Mouse (Mus musculus) lung, postnatal 10 days (tissue): ENCODE results near the gene Tcn2.
"Not testable (repeated sequence)": the region's sequence is repeated elsewhere in the genome, so short reads cannot be mapped to it uniquely, and the experiment has no call there.

Experiments used
- DNase-seq: peaks from one replicate; pipeline ENCODE4 v3.0.0; 2021

The Tcn2 gene

DNA sequence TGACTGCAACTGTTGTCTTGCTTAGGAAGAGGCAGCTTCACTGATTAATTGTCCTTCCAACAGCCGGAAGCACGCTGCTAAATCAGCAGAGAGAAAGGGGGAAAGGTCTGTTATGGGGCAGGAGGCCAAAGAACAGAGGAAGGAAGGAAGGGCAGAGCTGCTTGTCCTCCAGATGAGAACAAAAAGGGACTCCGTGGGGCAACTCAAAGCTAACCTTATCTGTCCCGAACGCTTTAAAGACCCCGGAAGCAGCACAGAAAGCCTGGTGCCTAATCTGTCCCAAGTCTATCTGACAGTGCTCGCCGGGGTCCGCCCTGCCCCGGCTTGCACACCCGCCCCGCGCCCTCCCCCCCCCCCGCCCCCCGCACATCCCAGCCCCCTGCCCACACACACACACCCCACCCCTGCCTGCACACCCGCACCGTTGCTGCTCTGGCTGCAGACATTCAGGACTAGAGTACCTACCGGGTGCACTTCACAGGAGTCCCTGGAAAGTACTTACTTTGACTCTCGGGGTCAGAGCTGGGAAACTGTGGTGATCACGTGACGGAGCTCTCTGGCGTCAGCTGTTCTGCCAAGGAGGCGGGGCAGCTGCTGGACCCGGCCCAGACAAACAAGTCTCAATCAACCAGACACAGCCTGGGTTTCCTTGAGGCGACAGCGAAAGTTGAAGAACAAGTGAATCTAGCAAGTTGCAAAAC, at the start of gene Tcn2:
Tcn2 (minus strand) TSS at position 649 of the 701 bp plus-strand sequence.
- peak; percentile 95 for DNase-seq

DNA sequence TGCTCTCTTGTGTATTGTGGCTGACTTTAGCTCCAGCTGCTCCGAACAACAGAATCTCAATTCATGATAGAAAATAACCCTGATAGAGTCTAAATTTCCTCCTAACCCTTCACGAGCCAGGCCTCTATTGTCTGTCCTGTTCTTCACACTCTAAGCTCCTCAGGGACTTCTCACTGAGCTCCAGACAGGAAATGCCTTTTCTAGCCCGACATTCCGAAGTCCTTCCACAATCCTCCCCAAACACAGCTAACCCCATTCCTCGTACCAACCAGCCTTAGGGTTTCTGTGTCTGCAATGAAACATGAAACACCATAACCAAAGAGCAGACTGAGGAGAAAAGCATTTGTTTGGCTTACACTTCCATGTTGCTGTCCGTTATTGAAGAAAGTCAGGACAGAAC, 49.6 kb upstream of the Tcn2 start:
- DNase-seq, result no peak

DNA sequence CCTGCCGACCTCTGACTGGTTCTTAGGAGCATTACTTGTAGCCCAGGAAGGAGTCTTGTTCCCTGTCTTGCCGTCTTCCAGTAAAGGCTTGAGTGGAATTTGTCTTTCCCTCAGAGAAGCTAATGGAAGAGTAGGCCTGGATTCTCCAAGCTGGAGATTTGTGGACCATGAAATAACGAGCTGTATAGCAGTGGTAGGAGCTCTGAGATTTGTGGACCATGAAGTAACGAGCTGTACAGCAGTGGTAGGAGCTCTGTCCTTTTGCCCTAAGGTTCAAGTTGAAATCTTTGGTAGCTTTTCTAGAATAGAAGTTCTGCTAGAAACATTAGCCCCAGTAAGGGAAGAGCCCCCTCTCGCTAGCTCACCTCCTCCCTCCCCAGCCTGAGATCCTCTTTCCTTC, 46.5 kb upstream of the Tcn2 start:
- DNase-seq, result no peak

DNA sequence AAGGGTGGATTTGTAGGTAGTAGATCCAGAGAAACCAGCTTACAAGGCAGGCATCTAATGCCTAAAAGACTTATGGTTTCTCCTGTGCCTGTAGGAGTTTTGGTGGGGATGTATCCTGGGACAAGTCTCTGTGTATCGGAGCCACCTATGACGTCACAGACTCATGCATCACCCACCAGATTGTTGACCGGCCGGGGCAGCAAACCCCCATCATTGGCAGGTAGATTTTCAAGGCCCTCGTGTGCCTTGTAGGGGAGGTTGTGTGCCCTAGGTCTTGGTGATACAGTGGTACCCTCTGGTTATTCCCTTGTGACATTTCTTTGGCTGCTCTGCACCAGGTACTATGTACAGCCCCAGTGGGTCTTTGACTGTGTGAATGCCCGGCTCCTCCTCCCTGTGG, 44.7 kb upstream of the Tcn2 start, which contains the start of gene 4930556J24Rik:
4930556J24Rik (minus strand) TSS at position 101 of the 400 bp plus-strand sequence.
- no peak for DNase-seq

DNA sequence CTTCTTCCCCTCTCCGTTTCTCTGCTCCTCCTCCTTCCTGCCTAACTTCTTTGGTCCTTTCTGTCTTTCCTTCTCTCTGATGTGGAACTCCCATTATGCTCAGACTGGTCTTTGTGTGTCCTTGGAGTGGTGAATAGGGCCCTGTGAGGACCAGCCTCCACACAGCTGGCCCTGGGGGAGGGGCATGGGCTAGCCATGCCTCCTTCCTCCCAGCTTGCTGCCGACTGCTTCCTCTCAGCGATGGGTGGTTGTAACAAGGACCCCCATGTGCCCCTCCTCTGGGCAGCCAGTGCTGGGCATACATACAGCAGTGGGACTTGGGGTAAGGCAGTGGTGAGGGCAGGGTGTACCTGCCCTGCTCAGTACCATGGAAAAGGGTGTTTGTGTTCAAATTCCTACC, 42.4 kb upstream of the Tcn2 start:
- DNase-seq, result no peak

DNA sequence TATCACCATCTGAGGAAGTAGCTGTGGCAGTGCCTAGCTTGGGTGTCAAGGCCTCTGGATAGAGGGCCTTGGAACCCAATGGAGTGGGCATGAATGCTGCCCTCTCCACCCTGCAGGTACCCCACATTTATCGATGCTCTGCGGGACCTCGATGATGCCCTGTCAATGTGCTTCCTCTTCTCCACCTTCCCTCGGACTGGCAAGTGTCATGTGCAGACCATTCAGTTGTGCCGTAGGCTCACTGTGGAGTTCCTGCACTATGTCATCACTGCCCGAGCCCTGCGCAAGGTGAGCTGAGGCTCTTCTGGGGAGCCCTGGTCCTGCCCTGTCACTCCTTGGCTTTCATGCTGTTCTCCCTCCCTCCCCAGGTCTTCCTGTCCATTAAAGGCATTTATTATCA, 41.1 kb upstream of the Tcn2 start:
- no peak for DNase-seq

DNA sequence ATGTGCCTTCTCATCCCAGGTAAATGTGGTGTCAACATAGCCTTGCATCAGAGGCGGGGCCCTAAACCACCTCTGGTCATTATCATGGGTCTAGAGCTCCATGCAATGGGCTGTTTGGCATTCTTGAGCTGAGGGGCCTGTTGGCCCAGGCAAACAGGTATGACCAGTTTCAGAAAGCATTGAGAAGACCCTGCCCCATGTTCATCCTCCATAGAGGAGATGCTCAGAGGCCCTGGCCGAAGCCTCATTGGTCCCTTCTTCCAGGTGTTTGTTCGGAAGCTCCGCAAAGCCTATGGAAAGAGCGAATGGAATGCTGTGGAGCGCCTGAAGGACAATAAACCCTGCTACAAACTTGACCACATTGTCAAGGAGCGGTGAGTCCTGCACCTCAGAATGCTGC, 38.4 kb upstream of the Tcn2 start:
- DNase-seq, result no peak

DNA sequence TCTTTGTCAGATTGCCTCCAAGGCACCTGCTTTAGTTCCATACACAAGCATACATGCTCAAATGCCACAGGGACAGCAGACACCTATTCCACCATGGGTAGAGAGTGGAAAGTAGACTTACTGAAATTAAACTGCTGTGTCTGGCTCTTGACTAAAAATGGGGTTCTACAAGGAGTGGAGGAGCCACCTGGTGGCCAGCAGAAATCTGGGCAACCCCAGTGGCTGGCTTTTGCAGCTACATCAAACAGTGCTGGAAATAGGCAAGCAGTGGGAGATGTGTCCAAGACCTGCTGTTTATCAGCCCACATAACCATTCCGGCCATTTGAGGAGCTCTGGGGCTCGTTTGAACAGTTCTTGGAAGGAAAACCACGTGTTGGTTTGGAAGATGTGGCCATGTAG, 37.9 kb upstream of the Tcn2 start:
- peak; percentile 13 for DNase-seq

DNA sequence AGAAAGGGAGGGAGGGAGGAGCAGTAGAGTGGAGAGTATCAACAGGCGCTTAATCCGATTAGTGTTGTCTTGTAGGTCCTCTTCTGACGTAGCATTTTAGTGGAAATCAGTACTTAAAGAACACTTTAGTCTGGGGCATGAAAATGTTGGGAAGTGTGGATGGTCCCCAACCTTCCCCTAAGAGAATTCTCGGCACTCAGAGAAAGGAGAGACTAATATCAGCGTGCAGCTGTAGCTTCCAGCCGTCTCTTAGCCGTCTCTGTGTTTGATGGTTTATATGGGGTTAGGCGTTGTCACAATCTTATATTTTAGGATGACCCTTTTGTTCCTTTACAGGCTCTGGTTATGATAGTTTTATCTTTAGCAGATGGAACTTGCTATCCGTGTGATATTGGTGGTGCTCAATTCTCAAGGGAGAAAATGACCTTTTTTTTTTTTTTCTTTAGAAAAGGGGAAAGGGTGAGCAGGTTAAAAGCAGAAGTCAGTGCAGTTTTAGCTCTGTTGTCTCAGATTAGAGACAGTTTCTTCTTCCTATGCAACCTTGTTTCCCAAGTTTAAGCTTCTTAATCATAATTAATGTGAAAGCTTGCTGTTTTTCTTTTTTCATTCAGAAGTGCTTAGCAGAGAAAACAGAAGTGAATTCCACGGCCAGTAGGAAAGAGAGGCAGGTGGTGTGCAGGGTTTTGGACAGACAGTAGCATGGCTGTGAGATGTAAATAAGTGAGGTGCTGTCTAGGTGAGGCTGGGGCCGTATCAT, 32.6 kb upstream of the Tcn2 start:
- no peak for DNase-seq

DNA sequence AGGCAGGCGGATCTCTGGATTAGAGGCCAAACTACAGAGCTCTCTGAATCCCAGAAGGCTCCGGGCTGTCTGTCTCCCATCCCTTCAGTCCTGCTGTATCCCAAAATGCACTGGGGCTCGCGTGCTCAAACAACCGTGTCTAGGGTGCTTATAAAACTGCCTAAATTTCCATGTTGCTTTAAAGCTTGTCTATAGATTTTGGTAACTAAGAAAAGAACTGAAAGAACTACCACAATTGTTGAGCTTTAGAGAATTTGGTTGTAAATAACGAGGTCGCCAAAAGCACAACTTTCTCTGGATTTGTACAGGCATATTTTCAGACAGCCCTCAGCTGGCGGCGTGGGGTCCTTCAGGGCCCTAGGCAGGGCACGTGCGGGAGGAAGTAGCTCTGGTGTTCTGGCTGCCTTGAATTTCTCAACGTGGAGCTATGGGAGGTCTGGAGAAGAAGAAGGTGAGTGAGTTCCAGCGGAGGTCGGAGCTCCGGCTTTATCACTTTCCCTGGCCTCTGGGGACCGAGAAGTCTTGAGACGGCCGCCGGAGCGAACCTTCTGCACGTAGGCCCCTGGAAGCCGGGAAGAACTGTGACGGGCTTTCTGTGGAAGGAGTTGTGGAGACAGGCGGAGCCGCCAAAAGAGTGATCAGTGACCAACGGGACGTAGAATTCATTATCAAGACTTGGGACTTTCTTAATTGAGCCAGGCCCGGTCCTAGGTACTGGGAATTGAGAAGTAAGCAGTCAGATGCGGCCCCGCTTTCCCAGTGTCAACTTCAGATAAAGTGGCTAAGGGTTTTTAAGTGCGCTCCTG, 31.9 kb upstream of the Tcn2 start, which contains the start of gene Pes1:
Pes1 (plus strand) TSS at position 366 of the 806 bp plus-strand sequence.
- peak; percentile 83 for DNase-seq

DNA sequence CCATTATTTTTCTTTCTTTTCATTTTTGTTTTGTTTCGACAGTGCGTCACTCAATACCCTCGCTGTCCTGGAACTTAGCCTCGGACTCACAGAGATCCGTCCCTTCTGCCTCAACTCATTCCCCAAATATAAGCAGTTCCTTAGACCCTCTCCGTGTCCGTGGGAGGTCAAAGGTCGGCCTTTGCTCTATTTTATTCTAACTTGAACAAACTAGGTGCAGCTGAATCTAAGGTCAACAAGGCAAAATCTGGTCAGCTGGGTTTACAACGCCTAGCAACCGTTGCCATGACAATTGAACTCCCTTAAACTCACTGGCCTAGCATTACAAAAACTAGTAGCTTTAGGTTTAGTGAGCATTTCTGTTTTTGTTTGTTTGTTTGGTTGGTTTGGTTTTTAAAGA, 31.2 kb upstream of the Tcn2 start:
- DNase-seq, result no peak

DNA sequence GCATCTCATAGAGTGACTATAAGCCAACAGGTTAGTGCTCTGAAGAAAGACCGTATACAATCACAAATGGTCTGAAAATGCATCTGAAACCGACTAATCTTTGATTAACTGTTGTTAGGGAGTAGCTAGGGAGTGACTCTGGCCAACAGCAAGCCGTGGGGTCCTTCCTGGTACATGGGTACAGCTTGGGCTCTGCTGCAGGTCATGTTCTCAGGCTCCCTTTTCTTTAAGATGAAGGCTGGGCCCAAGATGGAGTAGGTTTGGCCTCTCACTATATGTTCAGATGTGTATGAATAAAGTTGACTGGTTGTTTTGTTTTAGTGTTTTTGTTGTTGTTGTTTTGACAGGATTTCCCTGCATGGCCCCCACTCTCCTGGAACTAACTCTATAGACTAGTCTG, 29.8 kb upstream of the Tcn2 start:
- DNase-seq, result no peak

DNA sequence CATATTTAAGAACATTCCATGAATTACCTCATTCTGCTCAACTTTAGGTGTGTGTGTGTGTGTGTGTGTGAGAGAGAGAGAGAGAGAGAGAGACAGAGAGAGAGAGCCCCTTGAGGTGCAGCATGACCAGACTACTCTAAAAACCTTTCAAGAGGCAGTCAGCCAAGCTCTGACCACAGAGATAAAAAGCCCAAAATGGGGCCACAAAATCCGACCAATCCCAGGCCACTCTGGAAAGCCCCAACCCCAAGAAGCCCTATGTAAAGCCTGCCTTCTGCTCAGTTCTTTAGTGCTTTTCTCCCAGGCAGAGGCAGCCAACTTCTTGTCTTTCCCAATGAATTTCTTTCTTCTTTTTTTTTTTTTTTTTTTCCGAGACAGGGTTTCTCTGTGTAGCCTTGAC, 28.9 kb upstream of the Tcn2 start:
- no peak for DNase-seq

DNA sequence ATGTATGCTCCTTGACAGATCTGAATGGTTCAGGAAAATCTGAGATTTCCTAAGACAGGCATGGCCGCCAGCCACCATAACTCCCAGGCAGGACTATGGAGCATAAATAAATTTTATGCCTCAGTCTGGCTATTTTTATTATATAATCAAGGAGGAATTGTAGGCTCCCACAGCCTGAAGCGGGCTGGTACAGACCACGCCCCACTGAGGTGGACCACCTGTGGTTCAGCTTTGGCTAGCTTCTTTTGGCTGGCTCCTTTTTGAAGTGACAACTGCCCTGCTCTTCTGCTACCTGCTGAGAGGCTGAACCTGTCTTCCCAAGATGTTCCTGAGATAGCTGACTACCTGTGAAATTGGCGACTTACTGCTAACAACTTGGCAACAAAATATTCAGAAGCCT, 23.4 kb upstream of the Tcn2 start:
- not testable (repeated sequence) for DNase-seq

DNA sequence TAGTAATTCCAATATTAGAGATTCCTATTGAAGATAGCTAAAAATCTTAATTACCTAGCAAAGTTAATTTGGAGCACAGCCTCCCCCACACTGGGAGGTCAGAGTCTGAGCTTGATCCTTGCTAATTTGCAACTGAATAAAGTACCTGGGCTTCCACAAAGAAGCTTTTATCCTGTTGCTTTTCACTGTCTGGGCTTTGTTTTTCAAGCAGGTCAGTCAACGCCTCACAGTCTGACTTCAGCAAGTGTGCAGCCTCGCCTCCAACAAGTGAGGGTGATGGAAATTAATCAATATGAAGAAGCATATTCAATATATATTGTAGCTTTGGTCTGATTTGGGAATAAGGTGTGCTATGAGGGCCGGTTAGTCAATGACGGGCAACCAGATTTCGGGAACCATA, 22.9 kb upstream of the Tcn2 start:
- not testable (repeated sequence) for DNase-seq

DNA sequence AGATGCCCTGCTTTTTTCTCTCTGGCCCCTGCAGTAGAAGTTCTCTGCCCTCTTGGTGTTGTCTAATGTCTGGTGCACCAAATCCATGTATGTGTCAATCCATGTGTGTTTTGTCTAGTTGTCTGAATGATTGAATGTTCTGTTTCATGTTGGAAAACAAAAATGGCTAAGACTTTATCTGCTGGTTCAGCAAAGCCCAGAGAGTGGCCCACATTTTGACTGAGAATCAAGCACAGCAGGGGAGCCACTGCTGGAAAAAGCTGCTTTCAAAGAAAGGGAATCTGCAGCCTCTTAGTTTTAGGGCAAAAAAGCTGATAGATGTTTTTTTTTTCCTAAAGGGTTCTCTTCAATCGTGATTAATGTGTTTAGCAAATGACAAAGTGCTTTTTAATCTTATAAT, 14.4 kb upstream of the Tcn2 start:
- no peak for DNase-seq

DNA sequence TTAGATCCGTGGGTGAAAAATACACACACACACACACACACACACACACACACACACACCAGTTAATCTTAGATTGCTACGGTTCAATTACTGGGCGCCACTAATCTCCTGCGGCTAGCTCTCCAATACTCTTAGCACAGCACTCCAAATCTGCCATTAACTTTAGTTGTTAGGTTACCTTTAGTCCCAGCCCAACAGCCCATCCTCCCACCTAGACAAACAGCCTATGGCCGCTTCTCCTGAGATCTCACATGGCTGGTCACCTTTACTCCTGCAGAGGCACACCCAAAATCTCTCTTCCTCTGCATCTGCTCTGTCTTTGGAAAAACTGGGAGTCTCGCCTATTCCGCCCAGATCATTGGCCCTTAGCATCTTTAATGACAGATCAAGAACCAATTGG, 9.4 kb upstream of the Tcn2 start:
- DNase-seq, result no peak

DNA sequence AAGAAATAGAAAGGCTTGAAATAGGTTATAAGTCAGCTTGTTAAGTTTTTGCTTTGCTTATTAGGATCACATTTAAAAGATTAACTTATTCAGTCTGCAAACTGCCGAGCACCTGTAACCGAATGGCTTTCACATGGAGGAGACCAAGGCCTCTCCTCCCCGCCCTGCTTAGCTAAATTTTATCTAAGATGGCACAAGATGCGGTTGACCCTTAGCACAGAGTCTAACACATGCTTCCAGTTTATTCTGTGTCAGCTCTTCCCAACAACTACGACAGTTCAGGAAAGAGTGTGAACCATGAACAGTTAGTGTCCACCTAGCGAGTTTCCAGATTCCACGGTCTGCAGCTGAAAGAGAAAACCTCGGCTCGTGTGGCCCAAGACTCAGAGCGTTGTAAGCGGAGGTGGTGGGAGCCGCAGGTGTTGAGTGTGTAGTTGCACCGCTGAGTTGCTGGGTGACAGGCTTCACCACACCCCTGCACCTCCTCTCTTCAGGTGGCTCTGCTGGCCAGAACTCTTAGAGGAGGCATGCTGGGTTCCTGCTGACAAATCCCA, 5.4 kb upstream of the Tcn2 start:
- DNase-seq, result no peak

DNA sequence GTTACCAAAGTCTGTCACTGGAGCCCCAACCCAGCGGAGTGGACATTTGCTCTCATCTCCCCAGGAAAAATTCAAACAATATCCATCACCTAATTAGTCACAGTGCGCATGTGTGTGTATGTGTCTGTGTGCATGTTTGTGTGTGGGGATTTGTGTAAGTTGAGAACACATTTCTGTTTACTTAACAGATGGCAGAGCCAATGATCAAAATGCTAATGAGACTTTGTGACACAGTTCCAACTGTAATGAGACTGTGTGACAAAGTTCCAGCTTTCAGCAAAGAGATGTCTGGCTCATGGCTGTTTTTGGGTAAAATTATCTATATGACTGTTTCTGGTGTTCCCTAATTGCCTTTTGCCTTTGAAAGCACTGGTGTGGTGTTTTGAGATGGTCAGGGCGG, 4.4 kb upstream of the Tcn2 start:
- no peak for DNase-seq

DNA sequence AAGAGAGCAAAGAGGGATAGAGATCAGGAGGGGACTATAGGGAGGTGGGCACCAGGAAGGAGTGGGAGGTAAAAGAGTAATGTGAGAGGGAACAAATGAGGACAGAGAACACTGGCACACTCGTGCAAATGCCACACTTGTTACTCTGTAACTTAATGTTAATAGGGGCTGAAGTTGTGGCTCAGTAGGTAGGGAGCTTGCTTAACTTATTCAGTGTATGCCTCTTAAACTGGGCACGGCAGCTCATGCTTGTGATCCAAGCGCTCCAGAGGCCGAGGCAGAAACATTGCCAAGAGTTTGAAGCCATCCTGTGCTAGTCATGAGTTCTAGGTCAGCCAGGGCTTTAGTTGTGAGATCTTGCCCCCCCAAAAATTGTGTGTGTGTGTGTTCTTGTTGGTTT, 3.2 kb upstream of the Tcn2 start:
- DNase-seq, result no peak

DNA sequence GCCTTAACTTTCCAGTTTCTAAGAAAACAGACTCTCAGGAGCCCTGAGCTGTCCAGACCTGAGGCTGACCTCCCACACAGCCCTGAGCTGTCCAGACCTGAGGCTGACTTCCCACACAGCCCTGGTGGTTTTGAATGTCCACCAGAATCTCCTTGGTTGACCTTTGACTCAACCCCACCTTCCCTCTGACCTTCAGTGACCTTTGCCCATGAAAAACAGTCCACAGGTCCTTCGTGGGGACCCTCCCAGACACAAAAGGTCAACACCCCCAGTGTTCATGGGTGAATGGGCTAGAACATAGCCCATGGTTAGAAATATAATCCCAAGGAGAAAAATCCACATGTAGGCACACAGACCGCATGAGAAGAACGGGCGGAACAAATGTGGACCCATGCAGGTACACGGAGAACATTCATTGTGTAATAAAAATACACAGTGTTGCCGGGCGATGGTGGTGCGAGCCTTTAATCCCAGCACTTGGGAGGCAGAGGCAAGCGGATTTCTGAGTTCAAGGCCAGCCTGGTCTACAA, 1.9 kb upstream of the Tcn2 start:
- DNase-seq, result no peak

DNA sequence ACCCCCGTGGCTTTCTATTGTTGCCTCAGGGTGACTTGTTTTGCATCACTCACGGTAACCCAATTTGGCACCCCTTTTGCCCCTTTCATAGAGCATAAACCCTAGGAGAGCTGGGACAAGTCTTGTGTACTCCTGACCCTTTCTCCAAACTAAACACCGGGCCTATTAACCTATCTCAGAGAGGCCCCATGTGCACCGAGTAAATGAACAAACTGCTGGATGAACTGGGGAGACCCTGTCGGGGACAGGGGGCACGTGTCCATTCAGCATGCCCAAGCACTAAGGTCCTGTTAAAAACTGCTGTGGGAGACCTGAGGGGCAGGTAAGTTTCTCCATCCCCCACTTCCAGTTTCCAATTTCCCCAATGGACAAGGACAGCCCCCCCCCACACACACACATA, 1.0 kb downstream of the Tcn2 start:
- peak; percentile 1 for DNase-seq

DNA sequence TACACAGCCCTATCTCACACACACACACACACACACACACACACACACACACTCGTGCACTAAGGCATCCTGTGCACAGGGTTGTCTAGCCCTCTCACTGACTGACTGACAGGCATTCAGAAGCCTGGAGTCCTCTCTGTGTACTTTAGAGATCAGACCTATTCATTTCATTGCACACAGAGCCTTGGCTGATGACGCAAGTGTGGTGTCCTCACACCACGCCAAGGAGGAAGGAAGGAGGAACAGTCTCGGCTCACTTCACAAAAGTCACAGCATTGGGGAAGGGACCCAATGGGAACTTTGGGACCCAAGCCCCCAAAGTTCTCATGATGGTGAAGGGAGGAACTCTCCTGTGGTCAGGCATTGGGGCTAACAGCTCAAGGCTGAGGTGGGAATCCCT, 1.9 kb downstream of the Tcn2 start:
- no peak for DNase-seq
